Mouse (Mus musculus) regulatory T cell (primary cell): Measurements from ENCODE around the gene Bbx.

ENCODE experiments used
- in situ Hi-C: fragments of 300-600 bp; cut with MboI, MseI; formaldehyde crosslinking; loops from one replicate; pipeline ENCODE4 v1.15.1; 2025; ENCODE audit warnings: high pct_unique_total_duplicates

Gene Bbx

DNA sequence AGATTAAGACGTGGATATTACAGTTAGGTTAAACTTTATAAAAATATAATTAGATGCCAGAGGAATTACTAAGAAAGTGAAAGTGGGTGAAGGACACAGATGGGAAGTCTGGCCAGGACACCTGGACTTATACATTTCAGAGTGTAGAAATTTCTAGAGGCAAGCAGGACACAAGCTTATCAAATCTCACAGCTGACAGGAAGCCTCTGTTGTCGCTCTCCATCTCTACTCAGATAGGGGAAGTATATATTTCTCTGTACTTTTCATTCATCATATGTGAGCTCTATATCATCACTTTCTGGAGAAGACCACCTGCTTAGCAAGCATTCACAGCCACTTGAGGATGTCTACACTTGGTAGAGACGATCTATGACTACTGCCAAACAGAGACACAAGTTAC lies 113.9 kb downstream of the Bbx start:
- in situ Hi-C loops: no loop called here

DNA sequence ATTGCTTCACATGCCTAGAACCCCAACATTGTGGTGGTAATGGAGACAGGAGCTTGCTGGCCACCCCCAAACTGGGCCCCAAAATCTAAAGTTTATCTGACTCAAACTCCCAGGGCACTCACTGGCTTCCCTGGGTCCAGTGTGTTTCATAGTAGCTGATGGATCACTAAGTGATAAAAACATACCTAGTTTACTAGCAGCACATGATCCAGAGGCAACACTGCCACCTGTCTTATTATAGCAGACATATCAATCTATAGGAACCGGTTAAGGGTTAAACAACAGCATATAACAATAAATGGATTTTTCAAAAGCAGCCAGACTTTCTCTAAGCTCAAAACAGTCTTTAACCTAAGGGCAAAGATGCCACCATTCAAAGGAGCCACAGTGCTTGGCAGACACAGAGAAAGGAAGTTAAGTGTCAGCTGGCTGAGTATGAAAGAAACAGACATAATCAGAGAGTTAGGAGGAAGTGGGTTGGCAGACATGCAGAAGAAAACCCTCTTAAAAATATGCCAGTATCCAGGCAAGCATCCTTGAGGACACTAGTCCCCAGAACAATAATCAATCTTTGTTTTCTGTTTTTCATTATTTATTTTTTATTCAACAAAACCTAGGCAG lies 116.7 kb downstream of the Bbx start:
- in situ Hi-C loops: no loop called here

DNA sequence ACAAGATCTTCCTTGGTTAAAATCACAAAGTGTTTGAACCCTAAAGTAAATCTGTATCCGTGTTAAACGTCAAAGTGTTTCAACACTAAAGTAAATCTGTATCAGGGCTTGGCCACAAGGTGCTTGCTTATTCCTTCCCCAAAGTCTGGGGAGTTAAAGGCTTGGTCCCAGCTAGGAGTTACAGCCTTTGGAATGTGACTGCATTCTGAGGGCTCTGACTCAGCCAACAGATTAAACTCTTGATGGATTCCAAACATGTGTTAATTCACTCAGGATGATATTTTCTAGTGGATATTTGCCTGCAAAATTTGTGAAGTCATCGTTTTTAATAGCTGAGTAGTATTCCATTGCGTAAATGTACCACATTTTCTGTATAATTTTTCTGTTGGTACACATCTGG lies 120.6 kb downstream of the Bbx start:
- in situ Hi-C loops: no loop called here

DNA sequence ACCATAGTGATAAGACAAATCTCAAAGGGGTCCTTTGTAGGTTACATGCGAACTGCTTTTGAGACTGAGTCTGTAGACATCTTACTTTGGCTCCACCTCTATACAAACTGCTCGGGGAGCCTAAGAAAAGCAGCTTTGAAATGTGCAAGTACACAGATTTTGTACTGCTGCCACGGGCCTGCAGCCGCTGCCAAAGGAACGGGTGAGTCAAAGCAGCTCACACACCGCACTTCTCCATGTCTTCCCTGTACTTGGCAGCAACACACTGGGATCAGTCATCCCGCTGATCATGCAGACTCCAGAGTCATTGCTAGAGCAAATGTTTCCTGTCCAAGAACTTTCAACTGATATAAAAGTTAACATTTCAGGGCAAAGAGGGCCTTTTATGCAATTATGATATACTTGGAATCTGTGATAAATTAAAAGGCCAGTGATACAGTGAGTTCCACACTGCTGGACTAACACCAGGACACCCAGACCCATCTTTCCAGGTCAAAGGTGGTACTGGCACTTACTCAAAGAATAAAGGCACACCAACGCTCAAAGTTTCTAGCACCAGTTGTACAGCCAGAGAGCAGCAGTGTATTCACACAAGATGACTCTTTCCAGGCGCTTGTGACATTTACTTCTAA lies 122.7 kb downstream of the Bbx start:
- in situ Hi-C loops: no loop called here

DNA sequence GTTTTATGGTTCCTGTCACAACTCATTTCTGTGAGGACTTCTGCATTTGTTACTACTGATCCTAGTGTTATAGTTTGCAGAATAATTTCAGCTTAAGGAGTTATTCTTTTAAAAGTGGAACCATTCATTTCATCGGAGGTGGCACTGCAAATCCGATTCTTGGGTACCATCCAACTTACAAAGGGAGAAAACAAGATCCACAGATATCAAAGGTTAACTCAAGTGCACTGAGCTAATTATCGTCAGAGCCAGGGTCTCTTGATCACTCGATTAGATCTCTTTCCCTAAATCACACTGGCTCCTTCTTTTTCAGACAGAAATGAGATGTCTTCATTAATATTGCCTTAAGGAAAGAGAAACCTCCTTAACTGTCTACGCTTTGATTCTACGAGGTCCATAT lies 123.9 kb downstream of the Bbx start:
- in situ Hi-C loops: no loop called here

DNA sequence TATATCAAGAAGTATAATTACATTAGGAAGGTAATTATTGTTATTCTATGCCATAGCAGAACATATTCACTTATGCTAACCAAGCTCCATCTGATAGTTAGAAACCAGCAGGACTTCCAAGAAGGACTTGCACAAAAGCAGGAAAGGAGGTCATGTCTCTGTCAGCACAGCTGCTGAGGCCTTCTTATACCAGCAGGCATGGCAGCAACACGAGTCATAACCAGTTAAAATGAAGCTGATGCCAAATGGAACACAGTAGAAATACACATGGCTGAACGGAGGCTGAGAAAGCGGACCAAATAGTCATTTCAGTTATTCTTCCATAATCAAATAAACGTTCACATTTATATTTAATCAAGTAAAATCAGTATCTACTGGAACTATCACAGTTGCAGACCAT lies 125.0 kb downstream of the Bbx start:
- in situ Hi-C loops: no loop called here

DNA sequence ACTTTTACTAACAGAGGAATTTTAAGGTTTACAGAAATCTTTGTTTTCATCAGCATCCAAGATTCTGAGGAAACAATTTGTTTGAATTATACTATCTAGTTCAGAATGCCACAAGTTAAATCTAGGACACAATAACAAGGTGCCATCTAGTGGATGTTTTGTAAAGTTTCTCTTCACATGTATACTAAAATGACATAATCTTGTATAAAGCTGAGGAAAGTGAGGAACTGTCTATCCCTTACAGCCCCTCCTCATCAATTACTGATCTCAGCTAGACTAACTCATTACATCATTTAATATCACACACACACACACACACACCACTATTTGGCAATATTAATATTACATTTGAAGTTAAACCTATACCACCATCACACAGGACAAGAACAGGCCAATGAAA lies 125.5 kb downstream of the Bbx start:
- in situ Hi-C loops: no loop called here

DNA sequence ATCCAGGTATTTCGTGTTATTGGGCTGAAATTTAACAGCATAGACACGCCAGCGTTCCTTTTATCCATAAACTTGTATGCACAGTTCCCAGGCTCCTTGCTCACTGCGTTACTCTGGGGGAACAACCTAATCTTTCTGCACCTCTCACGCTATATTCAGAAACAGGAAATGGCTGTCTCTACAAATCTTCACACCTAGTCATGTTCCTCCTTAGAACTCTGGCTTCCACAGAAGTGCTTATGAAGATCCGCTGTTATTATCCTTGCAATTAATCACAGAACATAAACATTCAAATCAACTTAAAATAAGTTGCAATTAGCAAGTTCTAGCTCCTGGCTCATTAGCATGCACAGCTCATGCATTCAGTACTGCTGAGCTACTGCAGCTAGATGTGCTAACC lies 127.0 kb downstream of the Bbx start:
- in situ Hi-C loops: no loop called here

DNA sequence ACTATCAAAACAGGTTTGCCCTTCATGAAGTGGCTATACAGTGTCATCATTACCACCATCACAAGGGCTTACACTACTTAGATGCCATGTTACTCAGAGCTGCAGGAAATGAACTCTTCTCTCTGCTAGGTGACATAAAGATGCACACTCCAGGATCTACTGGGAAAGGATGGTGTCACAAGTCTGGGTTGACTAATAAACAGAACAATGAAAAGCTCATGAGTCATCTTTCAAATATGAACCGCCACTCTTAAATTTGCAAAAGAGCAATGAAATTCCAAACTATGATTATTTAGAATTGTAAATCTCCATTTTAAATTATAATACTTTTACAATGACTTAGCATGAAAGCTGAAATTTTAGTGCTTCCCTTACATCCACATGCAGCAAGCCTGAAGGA lies 129.6 kb downstream of the Bbx start:
- in situ Hi-C loops: loop anchor here (5.0 kb wide), 1 partner anchor 45 kb away; no protein-coding TSS in a partner anchor

DNA sequence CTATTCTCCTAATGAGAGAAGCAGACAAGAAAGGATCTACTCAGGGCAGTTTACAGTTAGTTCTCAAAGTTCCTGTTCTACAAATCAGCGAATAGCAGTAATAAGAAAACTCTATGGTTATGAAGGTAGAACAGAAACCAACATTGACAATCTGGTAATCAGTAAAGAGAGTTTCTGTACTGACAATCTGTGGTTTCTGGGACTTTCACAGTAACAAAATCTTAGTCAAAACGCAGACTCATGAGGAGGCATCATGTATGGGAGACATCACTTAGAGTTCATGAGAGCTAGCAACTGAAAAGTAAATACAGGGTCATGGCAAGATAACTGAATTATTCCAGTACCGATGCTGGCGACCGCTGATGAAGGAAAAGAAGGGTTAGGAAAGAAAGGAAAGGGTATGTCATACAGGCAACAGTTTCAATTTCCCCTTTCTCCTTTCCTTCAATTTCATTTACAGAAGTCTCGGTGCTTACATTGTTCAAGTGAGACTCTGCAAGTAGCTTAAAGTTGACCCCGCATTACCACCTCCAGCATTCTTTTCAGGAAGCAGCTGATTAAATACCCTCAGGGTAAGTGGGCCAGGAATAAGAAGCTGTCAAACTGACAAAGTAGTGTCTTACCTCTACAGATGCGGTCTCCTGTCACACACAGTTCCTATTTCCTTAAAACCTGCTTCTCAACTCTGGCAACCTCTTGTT lies 133.3 kb downstream of the Bbx start:
- in situ Hi-C loops: no loop called here

DNA sequence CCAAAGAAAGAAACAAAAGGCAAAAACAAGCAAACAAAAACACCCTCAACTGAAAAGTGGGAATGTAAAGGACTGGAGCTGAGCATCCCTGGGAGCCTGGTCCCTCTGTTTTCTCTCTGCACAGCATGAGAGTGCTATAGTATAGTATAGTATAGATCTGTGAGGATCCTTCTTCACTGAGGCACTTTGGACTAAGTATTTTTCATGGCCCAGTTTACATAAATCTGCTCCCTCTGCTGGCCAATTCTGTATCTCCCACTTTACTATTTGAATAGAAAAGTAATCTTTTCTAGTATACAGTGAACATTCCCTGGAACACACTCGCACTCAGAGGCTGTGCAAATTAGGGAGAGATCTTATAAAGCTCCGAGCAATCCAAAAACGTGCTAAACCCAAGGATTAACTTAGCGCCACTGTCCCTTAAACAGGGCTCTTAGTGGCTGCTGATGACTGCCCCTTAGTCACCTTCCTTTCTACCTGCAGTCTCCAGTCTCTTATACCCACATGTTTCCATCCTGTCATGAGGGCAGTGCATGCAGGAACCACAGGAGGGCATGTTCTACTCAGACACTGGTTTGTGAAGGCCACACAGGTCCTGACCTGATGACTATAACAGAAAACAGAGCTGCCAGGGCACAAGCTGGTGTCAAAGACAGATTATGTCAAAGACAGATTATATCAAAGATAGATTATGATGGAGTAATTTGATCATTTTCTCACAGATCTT lies 138.5 kb downstream of the Bbx start:
- in situ Hi-C loops: no loop called here

DNA sequence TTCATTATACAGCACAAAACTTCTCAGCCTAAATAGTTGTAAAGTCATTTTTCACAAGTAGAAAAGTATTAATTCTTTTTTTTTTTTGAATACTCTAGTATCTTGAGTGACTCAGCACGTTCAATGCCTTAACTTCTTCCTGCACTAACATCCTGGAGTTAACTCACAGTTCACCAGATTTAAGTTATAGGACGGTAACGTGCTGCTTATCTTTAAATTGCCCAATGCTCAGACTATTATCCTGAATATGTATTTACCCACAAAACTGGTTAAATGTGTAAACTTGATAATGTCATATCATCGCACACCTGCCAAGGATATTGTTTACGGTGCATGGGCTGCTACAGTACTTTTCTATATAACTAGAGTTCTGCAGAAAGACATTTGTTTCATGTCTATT lies 139.4 kb downstream of the Bbx start:
- in situ Hi-C loops: no loop called here

DNA sequence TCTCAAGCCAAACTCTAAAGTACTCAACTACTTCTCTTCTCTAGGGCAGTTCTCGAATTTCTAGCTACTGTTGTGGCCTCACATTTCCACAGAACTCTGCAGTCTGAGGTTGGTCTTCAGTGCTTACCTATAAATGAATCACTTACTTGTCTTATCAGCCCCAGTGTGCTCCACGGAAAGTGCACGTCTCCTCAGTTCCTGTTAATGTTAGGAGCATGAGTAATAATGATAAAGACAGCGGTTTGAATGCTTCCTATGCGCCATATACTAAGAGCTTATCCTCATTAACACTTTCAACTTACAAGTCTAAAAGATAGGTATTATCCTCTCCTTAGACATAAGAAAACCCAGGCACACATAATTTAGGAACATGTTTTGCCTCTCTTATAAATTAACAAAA lies 142.4 kb downstream of the Bbx start:
- in situ Hi-C loops: no loop called here

DNA sequence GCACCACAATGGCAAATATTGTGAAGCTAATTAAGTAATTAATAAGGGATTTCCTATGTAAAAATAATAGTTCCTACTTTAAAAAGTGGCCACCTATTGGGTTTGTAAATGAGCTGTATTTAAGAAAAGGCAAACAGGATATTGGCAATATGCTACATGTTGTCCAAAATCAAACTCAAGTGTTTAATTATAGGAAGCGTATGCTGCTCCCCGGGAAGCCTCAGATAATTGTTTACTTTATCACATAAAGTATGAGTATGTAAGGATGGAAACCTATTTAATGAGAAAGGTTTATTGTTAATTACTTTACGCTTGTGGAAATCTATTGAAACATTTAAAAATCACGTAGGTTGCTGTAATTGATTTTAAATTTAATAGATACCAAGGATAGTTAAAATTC lies 159.4 kb downstream of the Bbx start:
- in situ Hi-C loops: no loop called here

DNA sequence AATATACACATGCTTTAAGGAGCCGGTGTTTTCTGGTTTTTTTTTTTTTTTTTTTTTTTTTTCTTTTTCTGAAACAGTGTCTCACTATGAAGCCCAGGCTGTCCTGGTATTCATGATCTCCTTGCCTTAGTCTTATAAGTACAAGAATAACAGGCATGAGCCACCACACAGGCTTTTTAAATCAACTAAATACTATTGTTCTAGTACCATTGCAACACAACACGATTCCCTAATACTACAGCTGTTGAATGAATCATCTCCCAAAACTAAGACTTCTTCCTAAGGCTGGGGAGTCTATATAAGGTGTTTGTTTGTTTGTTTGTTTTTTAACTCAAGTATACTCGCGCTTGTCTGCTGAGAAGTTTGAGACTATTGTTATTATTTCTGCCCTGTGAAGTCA lies 169.5 kb downstream of the Bbx start:
- in situ Hi-C loops: no loop called here

DNA sequence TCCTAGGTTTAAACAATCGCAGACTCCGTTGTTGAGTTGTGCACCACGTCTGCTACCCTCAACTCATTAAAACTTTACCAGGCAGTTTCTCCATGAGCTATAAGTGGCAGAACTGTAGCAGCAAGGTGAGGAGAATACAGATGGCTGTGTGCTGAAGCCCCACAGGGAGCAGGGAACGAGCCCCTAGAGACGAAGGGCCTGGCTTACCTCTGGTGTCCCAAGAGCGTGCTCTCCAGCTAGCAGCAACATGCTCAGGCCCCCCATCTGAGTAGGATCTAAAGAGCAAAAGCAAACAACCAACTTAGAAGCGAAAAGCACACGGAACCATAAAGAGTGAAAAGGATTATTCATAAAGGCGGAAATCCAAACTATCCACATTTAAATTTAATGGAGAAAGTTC lies 170.0 kb downstream of the Bbx start:
- in situ Hi-C loops: no loop called here

DNA sequence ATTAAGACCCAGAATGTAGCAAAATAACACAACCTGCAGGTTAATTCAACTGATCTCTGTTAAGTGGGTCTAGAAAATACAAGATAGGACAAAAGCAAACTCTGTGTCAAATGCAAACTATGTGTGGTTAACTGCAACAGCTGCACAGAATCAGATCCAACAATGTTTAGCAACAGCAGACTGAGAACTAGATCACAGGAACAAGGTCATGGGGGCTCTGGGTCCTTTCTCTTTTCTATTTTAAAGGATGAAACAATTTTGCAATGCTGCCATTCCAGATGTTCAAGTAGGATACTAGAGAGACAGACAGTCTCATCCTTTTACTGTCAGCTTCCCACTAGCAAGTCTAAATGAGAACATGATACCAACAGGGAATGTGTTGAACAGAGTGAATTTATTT lies 170.4 kb downstream of the Bbx start:
- in situ Hi-C loops: no loop called here

DNA sequence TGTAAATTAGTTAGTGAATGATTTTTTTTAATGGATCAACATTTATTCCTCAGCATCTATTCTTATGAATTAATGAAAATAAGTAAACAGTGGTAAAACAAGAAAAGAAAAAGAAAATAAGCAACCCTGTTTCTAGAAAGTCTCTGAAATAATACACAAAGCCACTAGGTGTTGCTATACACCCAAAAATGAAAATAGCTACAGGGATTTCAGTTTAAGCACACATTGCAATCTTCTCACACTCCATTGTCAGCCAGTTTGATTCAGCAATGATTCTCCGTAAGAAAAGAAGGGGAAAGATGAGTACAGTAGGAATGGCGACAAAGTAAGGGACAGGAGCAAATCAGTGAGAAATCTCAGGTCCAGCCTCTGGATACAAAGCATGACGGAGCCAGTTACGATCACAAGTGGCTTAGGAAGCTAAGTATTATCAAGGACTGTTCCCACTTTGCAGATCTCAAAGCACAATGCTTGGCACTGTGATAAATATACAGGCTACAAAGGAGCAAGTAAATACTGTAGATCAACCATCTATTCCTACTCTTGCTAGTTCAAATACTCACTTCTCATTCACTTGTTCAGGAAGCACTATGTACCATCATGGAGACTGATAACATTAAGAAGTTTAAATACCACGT lies 177.5 kb downstream of the Bbx start:
- in situ Hi-C loops: loop anchor here (5.0 to 10.0 kb wide), 2 partner anchors 48 to 160 kb away; no protein-coding TSS in a partner anchor

DNA sequence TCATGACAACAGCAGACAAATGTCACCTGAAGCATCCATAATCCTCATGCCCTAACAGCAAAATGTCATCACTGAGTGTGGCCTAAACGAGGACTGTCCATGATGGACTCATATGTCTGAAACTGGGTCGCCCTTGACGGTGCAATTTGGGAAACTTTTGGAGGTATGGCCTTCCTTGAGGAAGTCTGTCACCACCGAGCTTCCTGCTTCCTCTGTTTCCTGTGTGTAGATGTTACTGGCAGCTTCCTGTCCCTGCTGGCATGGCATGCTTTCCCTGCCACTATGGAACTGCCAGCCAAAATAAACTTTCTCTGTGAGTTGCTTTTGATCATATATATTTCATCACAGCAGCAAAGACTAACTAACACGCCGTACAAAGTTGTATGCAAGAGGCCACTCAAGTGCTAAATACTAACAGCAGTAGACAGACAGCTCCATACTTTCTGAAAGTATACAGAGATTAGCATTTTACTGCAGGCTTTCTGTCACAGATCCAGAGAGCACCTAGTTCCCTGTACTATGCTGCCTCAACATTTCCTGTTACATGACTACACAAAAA lies 180.7 kb downstream of the Bbx start:
- in situ Hi-C loops: loop anchor here (10.0 kb wide), 1 partner anchor 163 kb away; no protein-coding TSS in a partner anchor

DNA sequence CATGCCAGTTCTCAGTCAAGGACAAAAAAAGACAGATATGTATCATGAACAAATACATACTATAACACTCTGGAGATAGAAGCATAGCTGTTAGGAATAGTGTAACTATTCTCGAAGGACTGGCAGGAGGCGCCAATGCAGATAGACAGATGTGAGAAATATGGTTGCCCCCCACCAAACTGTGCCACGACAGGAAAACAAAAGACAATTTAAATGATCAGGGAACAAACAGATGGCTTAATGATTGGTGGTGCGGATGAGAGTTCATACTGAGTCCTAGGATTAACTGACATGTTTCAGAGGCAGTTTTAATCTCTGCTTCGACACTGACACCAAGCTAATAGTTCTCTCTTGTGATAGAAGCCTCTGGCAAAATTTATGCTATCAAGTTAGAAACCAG lies 181.7 kb downstream of the Bbx start:
- in situ Hi-C loops: loop anchor here (10.0 kb wide), 1 partner anchor 164 kb away; no protein-coding TSS in a partner anchor

DNA sequence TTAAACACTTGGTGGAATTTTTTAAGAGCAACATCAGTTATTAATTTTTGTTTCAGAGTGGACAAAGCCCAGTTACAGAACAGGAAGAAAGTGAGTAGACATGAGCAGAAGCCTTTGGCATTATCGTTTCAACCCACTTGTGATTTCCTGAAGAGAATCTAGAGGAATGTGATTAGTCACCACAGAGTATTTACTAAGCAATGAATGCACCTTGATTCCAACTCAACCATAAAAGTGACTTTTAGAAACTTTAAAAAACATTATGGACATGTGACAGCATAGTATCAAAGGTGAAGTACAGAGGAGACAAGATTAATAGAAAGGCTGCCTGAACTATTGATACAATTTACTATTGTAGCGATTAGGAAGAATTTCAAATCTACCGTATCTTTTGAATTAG lies 183.2 kb downstream of the Bbx start:
- in situ Hi-C loops: no loop called here

DNA sequence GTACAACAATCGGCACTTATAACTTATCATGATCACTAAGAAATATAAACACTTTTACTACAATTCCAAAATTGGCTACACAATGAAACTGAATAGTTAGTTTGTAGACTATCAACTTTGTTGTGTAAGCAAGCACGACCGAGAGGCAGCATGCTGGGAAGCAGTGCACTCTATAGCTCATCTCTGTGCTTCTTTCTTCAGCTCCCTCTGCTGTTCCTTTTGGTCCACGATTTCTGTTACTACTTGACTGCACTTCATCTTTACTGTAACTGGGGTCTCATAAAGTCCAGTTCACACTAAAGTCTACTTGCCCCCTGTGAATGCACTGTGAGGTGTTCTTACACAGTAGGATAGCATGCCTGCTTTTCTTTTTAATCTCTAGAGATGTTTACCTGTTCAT lies 189.7 kb downstream of the Bbx start:
- in situ Hi-C loops: no loop called here
